Mouse (Mus musculus): Measurements from ENCODE around the gene Prtn3. TPM values are rescaled to one million over a fixed set of nuclear protein-coding genes. Genes with fewer than 3 reads are reported as not detected.
"Not testable (repeated sequence)": the region's sequence is repeated elsewhere in the genome, so short reads cannot be mapped to it uniquely, and the experiment has no call there.

Prtn3 gene
- polyA plus RNA-seq, 1 experiment from 2014 or later: 5.6 TPM

DNA sequence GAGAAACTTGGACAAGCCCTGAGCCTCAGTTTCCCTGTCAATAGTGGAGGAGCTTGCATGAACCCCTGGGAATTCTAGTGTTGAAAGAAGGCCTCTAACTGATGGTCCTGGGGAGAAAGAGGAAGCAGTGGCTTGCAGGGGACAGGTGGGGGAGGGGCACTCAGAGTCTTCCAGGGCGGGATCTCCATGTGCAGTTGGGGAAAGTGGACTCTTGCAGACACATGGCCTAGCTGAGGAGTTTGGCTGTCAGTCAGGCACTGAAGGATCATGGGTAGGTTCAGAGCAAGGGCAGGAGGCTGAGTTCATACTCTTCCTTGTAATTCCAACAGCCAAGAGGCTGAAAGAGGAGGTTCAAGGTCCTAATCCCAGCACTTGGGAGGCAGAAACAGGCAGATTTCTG is 2.9 kb downstream of the Prtn3 start:
- no peak overlapping the region for H3K4me2 ChIP-seq (replicated peaks; ENCODE audit: low read depth, low read length)
- no peaks in the 10 kb centered on the region for H3K9me3 ChIP-seq (ENCODE audit: control insufficient read depth, low read depth, low read length)
- H3K27ac ChIP-seq (ENCODE audit: low read length): no peak overlapping the region
- no peak overlapping the region for H3K4me3 ChIP-seq (ENCODE audit: low read depth, low read length)
- no peak overlapping the region for H3K9ac ChIP-seq (replicated peaks; ENCODE audit: low read depth, low read length)
- no peaks in the 10 kb centered on the region for H3K27me3 ChIP-seq (ENCODE audit: control insufficient read depth, insufficient read depth, low read length)
- H3K4me1 ChIP-seq (ENCODE audit: control insufficient read depth, insufficient read depth, low read length): peaks cover 31% of the 10 kb centered on the region
- ATAC-seq (ENCODE audit: insufficient number of reproducible peaks, insufficient read depth, low FRiP score, low read depth): no peak
- 53% methylated on average over 1 of the region's 1 CpGs for WGBS
- no peaks in the 10 kb centered on the region for H3K36me3 ChIP-seq (ENCODE audit: control insufficient read depth, insufficient read depth, low read length)

DNA sequence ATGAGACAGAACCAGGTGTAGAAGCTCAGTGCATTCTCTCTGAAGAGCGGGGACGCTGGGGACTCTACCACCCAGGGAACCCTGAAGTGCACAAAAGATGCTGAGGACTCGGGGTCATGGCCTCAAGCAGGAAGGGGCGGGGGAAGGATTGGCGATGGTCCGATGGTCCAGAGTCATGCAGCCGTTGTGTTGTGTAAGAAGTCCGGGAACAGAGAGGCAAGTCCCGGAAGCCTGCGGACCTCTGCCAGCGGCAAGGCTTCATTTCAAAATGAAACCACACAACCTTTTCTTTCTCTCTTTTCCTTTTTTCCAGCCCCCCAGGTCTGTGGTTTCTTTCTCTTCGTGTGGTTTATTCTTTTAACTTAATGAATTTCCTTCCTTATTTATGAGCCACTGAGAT is 3.5 kb downstream of the Prtn3 start:
- no peak for ATAC-seq (ENCODE audit: insufficient number of reproducible peaks, insufficient read depth, low FRiP score, low read depth)
- H3K27me3 ChIP-seq (ENCODE audit: control insufficient read depth, insufficient read depth, low read length): no peaks in the 10 kb centered on the region
- H3K9ac ChIP-seq (replicated peaks; ENCODE audit: low read depth, low read length): no peak overlapping the region
- no peak overlapping the region for H3K4me2 ChIP-seq (replicated peaks; ENCODE audit: low read depth, low read length)
- H3K36me3 ChIP-seq (ENCODE audit: control insufficient read depth, insufficient read depth, low read length): no peaks in the 10 kb centered on the region
- H3K4me1 ChIP-seq (ENCODE audit: control insufficient read depth, insufficient read depth, low read length): peaks cover 36% of the 10 kb centered on the region
- no peak overlapping the region for H3K4me3 ChIP-seq (ENCODE audit: low read depth, low read length)
- H3K9me3 ChIP-seq (ENCODE audit: control insufficient read depth, low read depth, low read length): no peaks in the 10 kb centered on the region
- WGBS: 64% methylated on average over 12 of the region's 12 CpGs
- H3K27ac ChIP-seq (ENCODE audit: low read length): no peak overlapping the region

DNA sequence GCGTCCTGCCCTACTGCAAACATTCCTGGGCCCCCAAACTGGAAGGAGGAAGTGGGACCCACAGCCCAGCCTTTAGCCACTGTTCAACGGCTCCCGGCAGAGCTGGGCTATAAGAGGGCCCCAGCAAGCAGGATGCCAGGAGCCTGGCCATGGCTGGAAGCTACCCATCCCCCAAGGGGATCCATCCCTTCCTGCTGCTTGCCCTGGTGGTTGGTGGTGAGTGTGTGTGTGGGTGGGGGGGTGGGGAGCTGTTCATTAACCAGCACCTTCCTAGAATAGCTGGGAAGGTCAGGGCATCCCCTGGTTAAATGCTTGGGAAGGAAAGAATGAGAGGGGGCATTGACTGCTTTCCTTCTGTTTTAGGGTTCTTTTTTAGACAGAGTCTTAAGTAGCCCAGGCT is 5.3 kb downstream of the Prtn3 start:
- Histone ChIP-seq H3K27me3 (ENCODE audit: control insufficient read depth, insufficient read depth, low read length) (no peaks in the 10 kb centered on the region), H3K9ac (replicated peaks; ENCODE audit: low read depth, low read length) (no peak overlapping the region), H3K4me2 (replicated peaks; ENCODE audit: low read depth, low read length) (no peak overlapping the region), H3K27ac (ENCODE audit: low read length) (no peak overlapping the region), H3K36me3 (ENCODE audit: control insufficient read depth, insufficient read depth, low read length) (no peaks in the 10 kb centered on the region), H3K9me3 (ENCODE audit: control insufficient read depth, low read depth, low read length) (no peaks in the 10 kb centered on the region), H3K4me3 (ENCODE audit: low read depth, low read length) (no peak overlapping the region), H3K4me1 (ENCODE audit: control insufficient read depth, insufficient read depth, low read length) (peaks cover 25% of the 10 kb centered on the region)
- 31% methylated on average over 3 of the region's 3 CpGs for WGBS
- ATAC-seq (ENCODE audit: insufficient number of reproducible peaks, insufficient read depth, low FRiP score, low read depth): no peak

DNA sequence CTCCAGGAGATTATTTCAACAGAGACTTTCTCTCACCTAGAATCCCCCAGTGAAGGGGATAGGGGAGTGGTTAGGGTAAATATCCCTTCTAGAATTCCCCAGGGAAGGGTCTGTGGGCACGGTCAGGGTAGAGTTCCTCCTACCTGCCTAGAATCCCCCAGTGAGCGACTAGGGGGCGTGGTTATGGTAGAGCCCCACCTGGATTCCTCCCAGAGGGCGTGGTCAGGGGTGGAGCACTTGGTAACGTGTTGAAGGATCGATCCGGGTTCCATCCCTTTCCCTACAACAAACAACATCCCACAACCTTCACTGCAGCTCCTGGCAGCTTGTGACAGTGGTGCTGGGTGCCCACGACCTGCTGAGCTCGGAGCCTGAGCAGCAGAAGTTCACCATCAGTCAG is 6.4 kb downstream of the Prtn3 start:
- Histone ChIP-seq H3K9ac (replicated peaks; ENCODE audit: low read depth, low read length) (no peak overlapping the region), H3K27ac (ENCODE audit: low read length) (no peak overlapping the region), H3K9me3 (ENCODE audit: control insufficient read depth, low read depth, low read length) (no peaks in the 10 kb centered on the region), H3K4me2 (replicated peaks; ENCODE audit: low read depth, low read length) (no peak overlapping the region), H3K4me1 (ENCODE audit: control insufficient read depth, insufficient read depth, low read length) (peaks cover 19% of the 10 kb centered on the region), H3K4me3 (ENCODE audit: low read depth, low read length) (no peak overlapping the region), H3K27me3 (ENCODE audit: control insufficient read depth, insufficient read depth, low read length) (no peaks in the 10 kb centered on the region), H3K36me3 (ENCODE audit: control insufficient read depth, insufficient read depth, low read length) (no peaks in the 10 kb centered on the region)
- 18% methylated on average over 9 of the region's 9 CpGs for WGBS
- ATAC-seq (ENCODE audit: insufficient number of reproducible peaks, insufficient read depth, low FRiP score, low read depth): no peak

DNA sequence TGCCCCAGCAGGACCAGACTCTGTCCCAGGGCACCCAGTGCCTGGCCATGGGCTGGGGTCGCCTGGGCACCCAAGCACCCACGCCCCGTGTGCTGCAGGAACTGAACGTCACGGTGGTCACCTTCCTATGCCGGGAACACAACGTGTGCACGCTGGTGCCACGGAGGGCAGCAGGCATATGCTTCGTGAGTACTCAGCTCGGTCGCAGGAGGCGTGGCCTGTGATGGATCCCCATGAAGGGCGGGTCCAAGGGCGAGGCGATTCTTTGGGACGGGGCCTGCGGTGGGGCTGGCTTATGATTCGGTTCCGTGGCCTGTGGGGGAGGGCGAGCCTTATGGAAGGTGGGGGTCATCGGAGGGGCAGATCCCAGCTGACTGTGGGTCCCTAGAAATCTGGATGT is 7.7 kb downstream of the Prtn3 start:
- peaks cover 19% of the 10 kb centered on the region for H3K4me1 ChIP-seq (ENCODE audit: control insufficient read depth, insufficient read depth, low read length)
- peak; percentile 37; the same call in 1 of the 2 replicates for ATAC-seq (ENCODE audit: insufficient number of reproducible peaks, insufficient read depth, low FRiP score, low read depth)
- no peaks in the 10 kb centered on the region for H3K27me3 ChIP-seq (ENCODE audit: control insufficient read depth, insufficient read depth, low read length)
- no peaks in the 10 kb centered on the region for H3K36me3 ChIP-seq (ENCODE audit: control insufficient read depth, insufficient read depth, low read length)
- no peak overlapping the region for H3K4me3 ChIP-seq (ENCODE audit: low read depth, low read length)
- 8% methylated on average over 22 of the region's 22 CpGs for WGBS
- H3K27ac ChIP-seq (ENCODE audit: low read length): no peak overlapping the region
- H3K4me2 ChIP-seq (replicated peaks; ENCODE audit: low read depth, low read length): peak overlapping the region; percentile 37
- no peaks in the 10 kb centered on the region for H3K9me3 ChIP-seq (ENCODE audit: control insufficient read depth, low read depth, low read length)
- H3K9ac ChIP-seq (replicated peaks; ENCODE audit: low read depth, low read length): no peak overlapping the region

DNA sequence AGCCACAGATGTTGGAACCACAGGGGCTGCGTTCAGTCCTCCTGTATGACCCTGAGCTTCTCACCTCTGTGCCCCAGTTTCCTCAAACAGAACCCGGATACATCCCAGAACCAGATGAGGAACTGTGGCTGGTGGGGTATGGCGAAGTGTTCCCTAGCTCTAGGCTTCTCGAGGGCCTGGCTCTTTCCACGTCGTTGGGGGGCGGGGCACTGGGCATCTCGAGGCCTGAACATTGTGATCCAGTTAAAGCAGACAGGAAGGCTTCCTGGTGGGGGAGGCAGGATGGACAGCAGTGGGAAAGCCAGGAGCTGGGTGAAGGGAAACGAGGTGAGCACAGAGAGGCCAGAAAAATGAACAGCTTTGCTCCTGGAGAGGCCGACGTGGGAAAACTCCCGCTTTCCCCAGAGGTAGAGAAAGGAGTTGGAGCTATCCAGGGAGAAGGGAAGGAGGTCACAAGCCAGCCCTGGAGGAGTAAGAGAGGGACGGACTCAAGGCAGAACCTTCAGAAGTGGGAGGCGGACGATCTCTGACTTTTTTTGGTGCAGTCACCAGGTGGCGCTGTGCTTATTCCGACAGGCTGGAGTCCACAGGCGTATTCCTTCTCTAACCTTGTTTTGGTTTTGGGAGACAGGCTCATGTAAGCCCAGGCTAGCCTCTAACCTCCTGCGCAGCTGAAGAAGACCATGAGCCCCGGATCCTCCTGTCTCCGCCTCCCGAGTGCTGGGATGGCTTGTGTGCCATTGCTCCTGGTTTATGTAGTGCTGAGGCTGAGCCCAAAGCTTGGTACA is 9.2 kb downstream of the Prtn3 start:
- H3K4me1 ChIP-seq (ENCODE audit: control insufficient read depth, insufficient read depth, low read length): peaks cover 19% of the 10 kb centered on the region
- WGBS: 18% methylated on average over 22 of the region's 22 CpGs
- no peak overlapping the region for H3K27ac ChIP-seq (ENCODE audit: low read length)
- no peak overlapping the region for H3K9ac ChIP-seq (replicated peaks; ENCODE audit: low read depth, low read length)
- H3K36me3 ChIP-seq (ENCODE audit: control insufficient read depth, insufficient read depth, low read length): no peaks in the 10 kb centered on the region
- H3K27me3 ChIP-seq (ENCODE audit: control insufficient read depth, insufficient read depth, low read length): no peaks in the 10 kb centered on the region
- H3K4me2 ChIP-seq (replicated peaks; ENCODE audit: low read depth, low read length): no peak overlapping the region
- no peak overlapping the region for H3K4me3 ChIP-seq (ENCODE audit: low read depth, low read length)
- no peaks in the 10 kb centered on the region for H3K9me3 ChIP-seq (ENCODE audit: control insufficient read depth, low read depth, low read length)
- ATAC-seq (ENCODE audit: insufficient number of reproducible peaks, insufficient read depth, low FRiP score, low read depth): no peak

DNA sequence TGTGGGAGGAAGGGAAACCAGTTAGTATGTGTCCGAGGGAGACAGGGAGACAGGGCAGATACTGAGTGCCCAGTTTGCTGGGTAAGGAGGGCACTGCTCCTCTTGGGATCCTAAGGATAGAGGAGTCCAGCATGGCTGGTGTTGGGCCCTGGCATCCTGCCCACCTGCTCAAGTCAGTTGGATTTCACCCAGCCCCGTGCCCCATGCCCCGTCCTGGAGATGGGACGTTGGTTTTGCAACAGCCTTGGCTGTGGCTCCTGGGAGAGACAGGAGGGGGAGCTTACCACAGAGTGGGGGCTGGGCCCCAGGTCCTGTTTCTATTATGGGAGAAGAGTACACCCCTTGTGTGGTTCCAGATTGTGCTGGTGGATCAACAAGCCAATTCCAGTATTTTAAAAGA is 10.2 kb downstream of the Prtn3 start:
- Histone ChIP-seq H3K27me3 (ENCODE audit: control insufficient read depth, insufficient read depth, low read length) (no peaks in the 10 kb centered on the region), H3K36me3 (ENCODE audit: control insufficient read depth, insufficient read depth, low read length) (no peaks in the 10 kb centered on the region), H3K9ac (replicated peaks; ENCODE audit: low read depth, low read length) (no peak overlapping the region), H3K4me3 (ENCODE audit: low read depth, low read length) (no peak overlapping the region), H3K27ac (ENCODE audit: low read length) (no peak overlapping the region), H3K4me1 (ENCODE audit: control insufficient read depth, insufficient read depth, low read length) (peaks cover 17% of the 10 kb centered on the region), H3K9me3 (ENCODE audit: control insufficient read depth, low read depth, low read length) (no peaks in the 10 kb centered on the region), H3K4me2 (replicated peaks; ENCODE audit: low read depth, low read length) (no peak overlapping the region)
- WGBS: 71% methylated on average over 4 of the region's 4 CpGs
- ATAC-seq (ENCODE audit: insufficient number of reproducible peaks, insufficient read depth, low FRiP score, low read depth): no peak

DNA sequence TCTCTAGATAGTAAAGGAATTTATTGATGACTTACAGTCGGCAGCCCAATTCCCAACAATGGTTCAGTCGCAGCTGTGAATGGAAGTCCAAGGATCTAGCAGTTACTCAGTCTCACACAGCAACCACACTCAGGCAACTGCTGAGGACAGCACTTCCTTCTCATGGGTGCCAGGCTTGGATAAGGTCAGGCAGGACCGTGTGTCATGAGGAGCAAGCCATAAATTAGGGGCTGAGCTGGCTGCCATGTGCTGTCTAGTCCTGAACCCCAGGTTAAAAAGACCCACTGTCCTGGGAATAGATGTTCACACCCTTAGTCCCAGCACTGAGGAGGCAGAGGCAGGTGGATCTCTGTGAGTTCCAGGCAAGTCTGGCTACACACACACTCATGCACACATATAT is 10.7 kb downstream of the Prtn3 start:
- H3K4me2 ChIP-seq (replicated peaks; ENCODE audit: low read depth, low read length); H3K36me3 ChIP-seq (ENCODE audit: control insufficient read depth, insufficient read depth, low read length); H3K27me3 ChIP-seq (ENCODE audit: control insufficient read depth, insufficient read depth, low read length); H3K9ac ChIP-seq (replicated peaks; ENCODE audit: low read depth, low read length); ATAC-seq (ENCODE audit: insufficient number of reproducible peaks, insufficient read depth, low FRiP score, low read depth); H3K27ac ChIP-seq (ENCODE audit: low read length); H3K4me3 ChIP-seq (ENCODE audit: low read depth, low read length); H3K9me3 ChIP-seq (ENCODE audit: control insufficient read depth, low read depth, low read length): not testable (repeated sequence)
- 66% methylated on average over 2 of the region's 3 CpGs for WGBS
- H3K4me1 ChIP-seq (ENCODE audit: control insufficient read depth, insufficient read depth, low read length): peaks cover 12% of the 10 kb centered on the region

DNA sequence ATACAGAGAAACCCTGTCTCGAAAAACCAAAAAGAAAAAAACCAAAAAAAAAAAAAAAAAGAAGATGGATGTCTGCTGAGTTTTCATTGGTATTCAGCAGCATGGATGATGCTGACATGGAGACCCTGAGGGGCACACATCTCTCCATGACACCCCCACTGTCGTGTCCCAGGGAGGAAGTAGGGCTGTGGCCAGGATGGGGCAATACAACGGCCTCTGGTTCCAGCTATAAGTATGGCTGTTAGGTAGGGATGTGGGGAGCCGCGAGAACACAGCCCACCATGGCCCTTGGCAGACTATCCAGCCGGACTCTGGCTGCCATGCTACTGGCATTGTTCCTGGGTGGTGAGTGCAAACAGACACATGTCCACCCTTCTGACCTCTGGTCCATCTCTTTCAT is 11.8 kb downstream of the Prtn3 start, which contains the start of gene Elane:
TSS of gene Elane (plus strand) at position 194 of the 400 bp plus-strand sequence.
- no peak within 1 kb of the TSS for H3K9ac ChIP-seq (replicated peaks; ENCODE audit: low read depth, low read length)
- H3K4me3 ChIP-seq (ENCODE audit: low read depth, low read length): no peak within 1 kb of the TSS
- no peaks in the 10 kb centered on the region for H3K9me3 ChIP-seq (ENCODE audit: control insufficient read depth, low read depth, low read length)
- H3K27ac ChIP-seq (ENCODE audit: low read length): no peak within 1 kb of the TSS
- ATAC-seq (ENCODE audit: insufficient number of reproducible peaks, insufficient read depth, low FRiP score, low read depth): no peak
- peaks cover 12% of the 10 kb centered on the region for H3K4me1 ChIP-seq (ENCODE audit: control insufficient read depth, insufficient read depth, low read length)
- H3K36me3 ChIP-seq (ENCODE audit: control insufficient read depth, insufficient read depth, low read length): no peaks in the 10 kb centered on the region
- 82% methylated on average over 6 of the region's 6 CpGs for WGBS
- H3K4me2 ChIP-seq (replicated peaks; ENCODE audit: low read depth, low read length): no peak within 1 kb of the TSS
- H3K27me3 ChIP-seq (ENCODE audit: control insufficient read depth, insufficient read depth, low read length): no peaks in the 10 kb centered on the region

All from stomach, embryonic 14.5 days (tissue).